Mouse (Mus musculus) heart, postnatal 25 days (tissue): ENCODE data around the gene Zfp966. TPM values are rescaled to one million over a fixed set of nuclear protein-coding genes. Genes with fewer than 3 reads are reported as not detected.
"Not testable (repeated sequence)": the region's sequence is repeated elsewhere in the genome, so short reads cannot be mapped to it uniquely, and the experiment has no call there.

Experiments
- DNase-seq: peaks from one replicate; pipeline ENCODE4 v3.0.0; 2022; ENCODE audit warnings: low spot score
- intact Hi-C: fragments of 180-260 bp; cut with DNase I; formaldehyde crosslinking; loops from one replicate; pipeline ENCODE4 v1.15.1; 2025
- total RNA-seq, 2 experiments: library from RNA; stranded (reverse); gene quantifications; 2 replicates each; pipeline ENCODE4 v1.2.3; 2021

Gene Zfp966
- total RNA-seq = 10 to 100 TPM; 13.2 to 14.2 TPM

DNA sequence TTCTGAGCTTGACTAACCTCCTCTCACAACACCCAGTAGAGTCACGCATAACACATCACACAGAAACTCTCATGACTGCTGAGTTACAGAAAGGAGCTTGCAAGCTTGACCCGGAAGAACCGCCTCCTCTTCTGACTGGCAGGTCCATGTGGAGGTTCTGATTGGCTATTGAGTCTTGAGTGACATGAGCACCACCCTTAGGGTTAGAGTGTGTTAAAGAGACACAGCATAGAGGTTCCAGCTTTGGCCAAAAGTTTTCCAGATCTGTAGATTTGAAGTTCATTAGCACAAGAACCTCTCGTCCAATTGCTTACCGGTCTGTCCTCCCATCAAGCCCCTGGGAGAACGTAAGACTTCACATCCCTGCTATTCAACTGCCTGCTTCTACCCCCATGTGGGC lies at the start of gene Zfp966:
TSS of gene Zfp966 (minus strand) at position 101 of the 400 bp plus-strand sequence.
- DNase-seq, intact Hi-C loops: not testable (repeated sequence)

- DNase-seq, intact Hi-C loops: not testable (repeated sequence)
Measured at GRCm38 (mm10) chr2:175965031-175965430, 34.1 kb upstream of the Zfp966 start, which contains the start of gene Gm2026. TSS of gene Gm2026 (plus strand) at chr2:175965331.

DNA sequence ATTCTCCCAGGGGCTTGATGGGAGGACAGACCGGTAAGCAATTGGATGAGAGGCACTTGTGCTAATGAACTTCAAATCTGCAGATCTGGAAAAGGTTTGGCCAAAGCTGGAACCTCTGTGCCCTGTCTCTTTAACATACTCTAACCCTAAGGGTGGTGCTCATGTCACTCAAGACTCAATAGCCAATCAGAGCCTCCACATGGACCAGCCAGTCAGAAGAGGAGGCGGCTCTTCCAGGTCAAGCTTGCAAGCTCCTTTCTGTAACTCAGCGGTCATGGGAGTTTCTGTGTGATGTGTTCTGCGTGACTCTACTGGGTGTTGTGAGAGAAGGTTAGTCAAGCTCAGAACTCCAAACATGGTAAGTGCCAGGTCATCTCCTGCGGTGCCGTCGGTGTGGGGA lies 61.9 kb downstream of the Zfp966 start, which contains the start of gene Gm6710:
TSS of gene Gm6710 (plus strand) at position 196 of the 400 bp plus-strand sequence.
- intact Hi-C loops, DNase-seq: not testable (repeated sequence)

Other genes starting within 250 kb of the Zfp966 start
- gene Zfp969, start 227.5 kb downstream of the Zfp966 start, total RNA-seq = 10 to 100 TPM; 29.0 to 47.6 TPM
- gene Gm2007, start 189.6 kb downstream of the Zfp966 start, total RNA-seq = not detected
- gene Gm14288, start 130.0 kb downstream of the Zfp966 start, total RNA-seq = 10 to 100 TPM in 1 of 2 experiments, 1 to 10 TPM in 1; 9.1 to 22.2 TPM
- 10 to 100 TPM; 18.1 to 19.5 TPM for gene Gm6710, start 61.9 kb downstream of the Zfp966 start, total RNA-seq
- gene Gm2026, start 34.2 kb upstream of the Zfp966 start, total RNA-seq = 10 to 100 TPM; 20.7 to 22.1 TPM
- gene Gm2004, start 218.7 kb upstream of the Zfp966 start, total RNA-seq = 10 to 100 TPM; 21.3 to 32.6 TPM